Mouse (Mus musculus): Measurements from ENCODE around the gene Padi3.

Gene Padi3

DNA sequence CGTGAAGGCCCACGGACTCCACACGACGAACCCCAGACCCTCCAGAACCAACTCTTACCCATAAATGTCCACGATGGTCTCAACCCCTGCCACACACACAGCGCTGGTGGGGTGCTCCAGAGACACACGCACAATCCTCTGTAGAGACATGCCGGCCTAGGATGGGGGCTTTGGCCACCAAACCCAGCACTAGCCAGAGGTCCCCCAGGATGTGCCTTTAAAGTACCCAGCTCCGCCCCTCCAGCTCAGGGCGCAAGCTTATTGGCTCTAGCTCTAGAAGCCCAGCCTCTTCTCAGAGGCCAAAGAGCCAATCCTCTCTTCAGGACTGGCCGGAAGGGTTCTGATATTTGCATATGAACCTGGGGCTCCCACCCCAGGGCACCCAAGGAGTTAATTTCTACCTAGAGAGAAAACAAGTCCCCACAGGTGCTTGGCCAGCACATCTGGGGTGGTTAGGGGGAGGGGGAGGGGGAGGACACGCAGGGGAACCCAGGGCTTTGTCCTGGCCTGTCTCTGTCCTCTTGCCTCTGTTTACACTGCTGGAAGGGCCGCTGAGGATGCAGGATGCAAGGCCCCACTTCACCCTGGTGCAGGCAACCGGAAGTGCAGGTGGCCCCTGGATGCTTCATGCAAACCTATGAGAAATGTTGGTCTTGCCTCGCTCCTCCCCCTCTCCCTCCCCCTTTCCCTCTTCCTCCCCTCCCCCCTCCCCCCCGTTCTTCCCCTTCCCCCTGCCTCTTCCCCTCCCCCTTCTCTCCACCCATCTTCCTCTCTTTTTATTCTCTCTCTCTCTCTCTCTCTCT is at the start of gene Padi3:
Gene Padi3 (minus strand): TSS at position 191 of the 803 bp plus-strand sequence.
- no peak for DNase-seq (ENCODE audit: low spot score)

- no peak for DNase-seq (ENCODE audit: low spot score)
These were observed 48.8 kb upstream of the Padi3 start for GRCm38 (mm10) chr4:140859291-140859690.

DNA sequence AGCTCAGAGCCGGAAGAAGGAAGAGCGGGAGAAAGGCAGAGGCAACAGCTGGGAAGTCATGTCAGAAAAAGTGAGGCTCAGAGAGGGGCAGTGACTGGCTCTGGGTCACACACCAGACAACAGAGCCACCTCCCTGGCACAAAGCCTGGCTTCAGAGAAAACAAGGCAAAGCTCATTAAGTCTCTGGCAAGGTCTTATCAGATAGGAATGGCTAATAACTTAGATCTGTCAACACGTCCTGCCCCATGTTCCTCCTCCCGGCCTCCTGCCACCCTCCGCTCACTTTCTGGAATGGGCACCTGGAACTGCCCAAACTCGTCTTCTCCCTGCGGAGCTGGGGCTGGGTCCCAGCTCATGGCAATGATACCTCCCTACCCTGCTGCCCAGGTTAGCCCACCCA is 47.4 kb upstream of the Padi3 start:
- peak; percentile 89 for DNase-seq (ENCODE audit: low spot score)

DNA sequence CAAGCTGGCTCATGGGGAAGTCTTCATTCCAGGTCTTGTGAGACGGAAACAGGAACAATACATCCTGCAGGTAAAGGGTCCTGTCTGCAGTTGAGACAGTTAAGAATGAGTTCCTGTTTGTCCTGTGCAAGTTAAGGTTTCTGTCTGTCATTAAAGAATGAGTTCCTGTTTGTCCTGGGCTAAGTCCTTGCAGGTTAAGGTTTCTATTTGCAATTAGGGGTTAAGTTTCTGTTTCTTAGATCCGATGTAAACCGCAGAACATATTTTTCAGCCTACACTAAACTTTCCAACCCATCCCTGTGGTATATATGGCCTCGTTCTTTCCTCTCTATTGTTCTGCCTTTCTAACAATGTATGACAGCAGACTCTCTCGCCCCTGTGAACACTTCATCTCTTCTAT is 46.6 kb upstream of the Padi3 start:
- DNase-seq (ENCODE audit: low spot score) = no peak

DNA sequence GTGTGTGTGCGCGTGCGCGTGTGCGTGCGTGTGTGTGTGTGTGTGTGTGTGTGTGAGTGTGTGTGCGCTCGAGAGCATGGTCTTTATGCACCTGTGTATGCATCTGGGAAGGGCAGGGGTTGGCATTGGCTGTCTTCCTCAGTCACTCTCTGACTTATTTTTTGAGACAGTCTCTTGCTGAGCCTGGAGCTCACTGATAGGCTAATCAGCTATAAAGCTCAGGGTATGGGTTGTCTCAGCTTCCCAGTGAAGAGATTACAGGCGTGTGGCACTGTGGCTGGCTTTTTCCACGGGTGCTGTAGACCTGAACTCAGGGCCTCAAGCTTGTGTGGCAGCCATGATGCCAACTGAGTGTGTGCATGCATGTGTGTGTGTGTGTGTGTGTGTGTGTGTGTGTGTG is 44.7 kb upstream of the Padi3 start:
- DNase-seq (ENCODE audit: low spot score) = no peak

- no peak for DNase-seq (ENCODE audit: low spot score)
These were observed 44.0 kb upstream of the Padi3 start for GRCm38 (mm10) chr4:140854455-140854864.

GRCm38 (mm10) chr4:140853626-140854025 is 43.2 kb upstream of the Padi3 start:
- DNase-seq (ENCODE audit: low spot score) = no peak

- DNase-seq (ENCODE audit: low spot score) = no peak
These were observed 38.9 kb upstream of the Padi3 start for GRCm38 (mm10) chr4:140849310-140849709.

- peak; percentile 24 for DNase-seq (ENCODE audit: low spot score)
These were observed 35.2 kb upstream of the Padi3 start, which contains the start of gene Padi1 for GRCm38 (mm10) chr4:140845666-140846065. Gene Padi1 (minus strand): TSS chr4:140845778.

GRCm38 (mm10) chr4:140844991-140845390 is 34.5 kb upstream of the Padi3 start:
- no peak for DNase-seq (ENCODE audit: low spot score)

DNA sequence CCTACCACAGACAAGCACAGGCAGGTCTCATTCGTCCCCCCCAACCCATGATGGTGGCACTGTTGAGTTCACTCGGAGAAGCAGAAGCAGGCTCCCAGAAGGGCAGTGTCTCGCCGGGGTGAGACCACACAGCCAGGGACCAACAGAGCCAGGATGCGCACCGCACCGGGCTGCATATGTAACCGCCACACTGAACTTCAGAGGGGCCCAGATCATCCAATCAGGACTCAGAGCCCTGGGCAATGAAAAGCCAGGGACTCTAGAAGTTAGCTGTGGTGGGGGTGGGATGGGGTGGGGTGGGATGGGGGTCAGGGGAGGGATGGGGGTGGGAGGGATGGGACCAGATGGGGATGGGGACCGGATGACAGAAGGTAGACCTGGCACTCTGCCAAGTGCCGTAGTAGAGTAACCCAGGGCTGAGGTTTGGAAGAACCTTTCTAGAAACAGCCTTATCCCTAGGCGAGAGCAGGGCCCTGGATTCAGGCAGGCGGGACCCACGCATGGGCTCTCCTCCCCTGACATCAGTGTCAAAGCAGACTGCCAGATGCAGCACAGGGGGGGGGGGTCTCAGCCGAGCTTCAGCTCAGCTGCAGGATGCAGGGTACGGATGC is 33.3 kb upstream of the Padi3 start:
- DNase-seq (ENCODE audit: low spot score) = no peak

GRCm38 (mm10) chr4:140842909-140843308 is 32.5 kb upstream of the Padi3 start:
- no peak for DNase-seq (ENCODE audit: low spot score)

- peak; percentile 86 for DNase-seq (ENCODE audit: low spot score)
These were observed 27.4 kb upstream of the Padi3 start for GRCm38 (mm10) chr4:140837879-140838278.

DNA sequence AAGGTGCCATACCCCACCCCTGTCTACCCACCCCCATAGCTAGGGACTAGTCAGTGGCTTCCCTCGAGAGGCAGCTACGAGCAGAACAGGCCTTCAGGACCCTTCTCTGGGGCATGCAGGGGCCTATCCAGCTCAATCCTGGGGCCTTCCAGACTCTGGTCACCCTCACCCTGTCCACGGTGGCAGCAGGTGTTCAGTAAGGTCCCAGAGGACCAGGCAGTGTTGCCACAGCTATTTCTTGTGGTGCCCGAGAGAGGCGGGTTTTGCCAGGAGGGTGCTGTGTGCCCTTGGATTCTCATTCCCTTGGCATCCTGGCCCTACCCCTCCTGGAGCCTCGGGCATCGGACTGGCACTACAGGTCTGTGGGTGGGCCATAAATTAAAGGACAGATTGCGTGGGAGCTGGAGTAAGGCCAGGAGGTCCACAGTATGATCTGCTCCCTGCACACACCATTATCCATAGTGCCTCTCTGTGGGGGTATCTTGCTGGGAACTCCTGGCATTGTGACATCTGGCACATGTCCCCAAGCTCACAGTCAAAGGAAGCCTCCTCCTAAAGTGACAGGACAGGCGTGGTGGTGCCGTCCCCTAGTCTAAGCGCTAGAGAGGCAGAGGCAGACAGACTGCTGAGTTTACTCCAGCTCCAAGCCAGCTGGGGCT is 25.9 kb upstream of the Padi3 start:
- peak; percentile 29 for DNase-seq (ENCODE audit: low spot score)

DNA sequence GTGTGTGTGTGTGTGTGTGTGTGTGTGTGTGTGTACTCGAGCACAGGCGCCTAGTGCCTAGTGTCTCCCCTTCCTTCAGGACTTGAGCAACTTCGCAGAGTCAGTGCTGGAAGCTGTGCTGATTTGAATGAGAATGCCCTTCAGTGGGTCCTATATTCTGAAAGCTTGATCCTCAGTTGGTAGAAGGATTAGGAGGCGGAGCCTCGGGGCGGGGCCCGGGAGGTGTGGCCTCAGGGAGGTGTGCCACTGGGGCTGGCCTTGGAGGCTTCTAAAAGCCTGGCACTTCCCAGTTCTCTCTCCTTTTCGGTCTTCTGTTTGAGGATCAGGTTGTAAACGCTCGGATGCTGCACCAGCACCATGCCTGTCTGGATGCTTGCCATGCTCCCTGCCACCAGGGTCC is 25.2 kb upstream of the Padi3 start:
- peak; percentile 36 for DNase-seq (ENCODE audit: low spot score)

DNA sequence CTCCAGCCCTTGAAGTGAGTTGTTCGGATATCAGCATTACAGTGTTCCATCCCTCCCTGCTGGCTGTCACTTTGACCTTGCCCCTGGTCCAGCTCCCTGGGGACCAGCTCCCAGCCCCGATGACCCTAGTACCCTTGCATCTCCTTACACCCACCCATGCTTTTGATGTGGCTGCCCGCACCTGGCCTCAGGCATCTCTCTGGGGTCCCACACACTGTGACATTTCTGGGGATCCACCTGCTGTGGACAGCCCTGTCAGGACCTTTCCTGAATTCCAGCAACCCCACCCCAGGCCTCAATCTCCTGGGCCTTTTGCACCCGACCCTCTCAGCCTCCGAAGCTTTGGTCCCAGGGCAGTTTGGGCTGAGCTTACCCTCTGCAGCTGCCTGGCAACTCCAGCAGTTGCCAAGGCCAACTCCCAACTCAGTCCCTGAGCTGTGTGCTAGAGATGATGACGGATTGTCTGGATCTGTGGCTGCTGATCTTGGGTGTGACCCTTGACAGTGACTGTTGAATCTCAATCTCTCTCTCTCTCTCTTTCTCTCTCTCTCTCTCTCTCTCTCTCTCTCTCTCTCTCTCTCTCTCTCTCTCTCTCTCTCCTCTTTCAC is 24.0 kb upstream of the Padi3 start:
- DNase-seq (ENCODE audit: low spot score) = no peak

GRCm38 (mm10) chr4:140832821-140833220 is 22.4 kb upstream of the Padi3 start:
- DNase-seq (ENCODE audit: low spot score) = no peak

- no peak for DNase-seq (ENCODE audit: low spot score)
These were observed 21.4 kb upstream of the Padi3 start for GRCm38 (mm10) chr4:140831808-140832207.

- DNase-seq (ENCODE audit: low spot score) = no peak
These were observed 16.8 kb upstream of the Padi3 start for GRCm38 (mm10) chr4:140827237-140827636.

DNA sequence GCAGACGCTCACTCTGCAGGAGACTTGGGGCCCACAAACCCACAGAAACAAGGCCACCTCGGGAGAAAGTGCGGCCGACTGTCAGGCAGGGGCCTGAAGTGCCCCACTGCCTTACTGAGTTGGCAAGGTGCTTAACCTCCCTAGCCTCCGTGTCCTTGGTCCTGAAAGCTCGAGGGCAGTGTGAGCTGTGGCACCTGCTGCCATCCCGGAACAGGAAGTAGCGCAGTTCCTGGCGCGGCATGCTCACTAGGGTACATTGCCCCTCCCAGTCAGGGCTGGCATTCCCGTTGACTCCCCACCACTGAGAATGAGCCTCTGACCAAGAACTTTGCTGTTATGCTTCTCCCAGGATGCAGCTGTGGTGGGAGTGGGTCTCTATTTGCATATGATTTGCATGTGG is 15.5 kb upstream of the Padi3 start:
- DNase-seq (ENCODE audit: low spot score) = no peak

DNA sequence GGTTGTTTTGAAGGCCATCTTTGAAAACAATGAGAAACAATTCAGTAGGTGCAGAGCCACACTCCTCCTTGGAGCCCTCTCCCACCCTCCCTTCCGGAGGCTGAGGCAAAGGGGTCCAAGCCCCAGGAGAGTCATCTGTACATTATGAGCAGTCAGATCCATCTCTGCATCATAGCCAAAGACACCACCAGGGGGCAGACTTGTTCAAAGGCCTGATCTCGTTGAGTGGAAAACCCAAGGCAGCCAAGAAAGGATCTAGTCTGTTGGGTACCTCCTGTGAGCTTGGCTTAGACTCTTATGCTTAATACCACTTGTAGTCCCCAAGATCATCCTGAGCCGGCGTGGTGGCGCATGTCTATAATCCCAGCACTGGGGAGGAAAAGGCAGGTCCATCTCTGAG is 11.5 kb upstream of the Padi3 start:
- no peak for DNase-seq (ENCODE audit: low spot score)

DNA sequence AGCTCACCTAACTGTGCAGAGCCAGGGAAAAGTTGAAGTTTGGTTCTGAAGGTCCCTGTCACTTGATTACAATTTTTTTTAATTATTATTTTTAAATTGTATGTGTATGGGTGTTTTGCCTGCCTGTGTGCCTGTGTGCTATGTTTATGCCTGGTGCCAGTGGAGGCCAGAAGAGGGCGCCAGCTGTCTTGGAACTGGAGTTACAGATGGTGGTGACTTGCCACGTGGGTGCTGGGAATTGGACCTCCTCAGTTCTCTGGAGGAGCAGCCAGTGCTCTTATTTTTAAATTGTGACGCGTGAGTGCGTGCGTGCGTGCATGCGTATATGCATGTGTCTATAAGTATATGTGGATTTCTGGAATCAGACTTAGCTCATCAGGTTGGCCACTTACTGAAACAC is 7.0 kb upstream of the Padi3 start:
- DNase-seq (ENCODE audit: low spot score) = no peak
